Mouse (Mus musculus) heart, embryonic 13.5 days (tissue): ENCODE results near the gene Lmntd2. TPM values are rescaled to one million over a fixed set of nuclear protein-coding genes. Genes with fewer than 3 reads are reported as not detected.
A peak's percentile ranks its signal among the peaks of the same experiment; 100 is the strongest.
"Not testable (repeated sequence)": the region's sequence is repeated elsewhere in the genome, so short reads cannot be mapped to it uniquely, and the experiment has no call there.

Experiments used
- ATAC-seq: fragments of 200-750 bp; cut with Nextera tagmentation; 2 replicates; pipeline ENCODE4 v1.8.0; 2017; ENCODE audit warnings: moderate TSS enrichment; ENCODE audit not compliant: insufficient number of reproducible peaks, low FRiP score, low TSS enrichment; ENCODE audit errors: extremely low read depth
- H3K27ac ChIP-seq: fragments of 300-500 bp; sonication (generic); replicated peaks from 2 replicates; pipeline ENCODE4 v1.5.1; 2015; ENCODE audit warnings: moderate library complexity, mild to moderate bottlenecking, inconsistent platforms
- H3K27me3 ChIP-seq: fragments of 300-500 bp; sonication (generic); replicated peaks from 2 replicates; pipeline ENCODE4 v1.6.1; 2015; ENCODE audit warnings: mild to moderate bottlenecking, inconsistent platforms
- H3K36me3 ChIP-seq: fragments of 300-500 bp; sonication (generic); 2 replicates; pipeline ENCODE4 v1.6.1; 2015; ENCODE audit warnings: mild to moderate bottlenecking, inconsistent platforms
- H3K4me1 ChIP-seq: fragments of 300-500 bp; sonication (generic); 2 replicates; pipeline ENCODE4 v1.6.1; 2015; ENCODE audit warnings: inconsistent platforms
- H3K4me2 ChIP-seq: fragments of 300-500 bp; sonication (generic); 2 replicates; pipeline ENCODE4 v1.6.1; 2015; ENCODE audit warnings: inconsistent platforms, mild to moderate bottlenecking, moderate library complexity
- H3K4me3 ChIP-seq: fragments of 300-500 bp; sonication (generic); 2 replicates; pipeline ENCODE4 v1.5.1; 2015; ENCODE audit warnings: moderate library complexity, mild to moderate bottlenecking, inconsistent platforms
- H3K9ac ChIP-seq: fragments of 300-500 bp; sonication (generic); 2 replicates; pipeline ENCODE4 v1.6.1; 2015; ENCODE audit warnings: inconsistent platforms, mild to moderate bottlenecking, moderate library complexity
- H3K9me3 ChIP-seq: fragments of 300-500 bp; sonication (generic); 2 replicates; pipeline ENCODE4 v1.6.1; 2016; ENCODE audit warnings: inconsistent platforms
- WGBS: fragments of 180-500 bp; shearing (Covaris S2); methylation state at CpG from one replicate; pipeline ENCODE4 v1.1.7; 2015; ENCODE audit warnings: mixed read lengths; 5-methylcytosine and 5-hydroxymethylcytosine counted together
- polyA plus RNA-seq: library from polyadenylated mRNA; unstranded; fragments of >200 nt; fragmentation: Nextera tagmentation; extraction: Ambion mirVana; gene quantifications from 2 replicates; pipeline ENCODE4 v1.2.1, GENCODE M21; 2015

The Lmntd2 gene
- 0.56 and 0.72 TPM in 2 replicates for polyA plus RNA-seq

DNA sequence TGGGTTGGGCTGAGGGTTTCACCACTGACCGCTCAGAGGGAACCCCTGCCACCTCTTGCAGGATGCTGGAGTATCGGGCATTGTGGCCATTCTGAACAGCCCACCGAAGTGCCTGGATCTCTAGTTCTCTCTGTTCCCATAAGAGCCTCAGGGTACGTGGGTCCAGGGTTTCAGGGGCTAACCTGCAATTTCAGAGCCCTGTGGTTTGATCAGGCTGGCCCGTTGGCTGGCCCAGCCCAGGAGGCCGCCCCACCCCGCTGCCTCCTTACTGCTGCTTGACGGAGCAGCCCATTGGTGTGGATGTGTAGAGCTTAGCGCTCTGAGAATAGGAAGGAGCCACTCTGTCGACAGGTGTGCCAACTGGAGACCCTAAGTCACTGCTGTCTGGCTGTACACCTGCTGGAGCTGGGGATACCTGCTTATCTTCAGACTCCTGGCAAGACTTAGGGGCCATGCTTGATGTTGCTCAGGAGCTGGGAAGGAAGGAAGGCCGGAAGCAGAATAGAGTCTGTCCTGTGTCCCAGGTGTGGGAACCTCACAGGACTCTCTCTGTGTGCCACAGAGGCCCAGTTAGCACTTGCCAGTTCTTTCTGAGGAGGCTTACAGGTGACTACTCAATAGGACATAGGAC, at the start of gene Lmntd2:
Lmntd2 (minus strand) TSS at position 476 of the 631 bp plus-strand sequence.
- Histone ChIP-seq H3K27ac (peak within 1 kb of the TSS; percentile 74), H3K9me3 (no peaks in the 10 kb centered on the region), H3K4me1 (peaks cover 43% of the 10 kb centered on the region), H3K4me2 (peak within 1 kb of the TSS; percentile 77), H3K27me3 (peaks cover 12% of the 10 kb centered on the region), H3K36me3 (peaks cover 11% of the 10 kb centered on the region), H3K4me3 (peak within 1 kb of the TSS; percentile 67), H3K9ac (peak within 1 kb of the TSS; percentile 84)
- WGBS, result 86% methylated on average over 11 of the region's 11 CpGs
- no peak for ATAC-seq

DNA sequence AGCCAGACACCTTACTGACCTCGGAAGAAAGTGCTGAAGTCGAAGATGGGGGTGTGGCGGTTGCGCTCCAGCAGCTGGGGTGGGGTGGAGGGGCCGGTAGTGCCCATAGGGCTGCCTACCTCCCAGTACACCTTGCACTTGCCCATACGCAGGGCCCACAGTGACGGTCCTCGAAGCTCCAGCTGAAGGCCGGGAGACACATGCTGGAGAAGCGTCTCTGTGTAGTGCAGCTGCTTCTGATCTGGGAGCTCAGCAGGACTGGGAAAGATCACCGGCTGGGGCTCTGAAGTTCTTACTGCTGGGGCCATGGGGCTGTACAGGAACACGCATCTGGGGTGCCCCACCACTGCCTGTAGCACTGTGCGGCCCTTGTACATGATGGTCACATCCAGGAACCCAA, 49.8 kb upstream of the Lmntd2 start:
- H3K4me3 ChIP-seq, result no peak overlapping the region
- H3K27me3 ChIP-seq, result no peaks in the 10 kb centered on the region
- peaks cover 58% of the 10 kb centered on the region for H3K36me3 ChIP-seq
- no peak overlapping the region for H3K4me2 ChIP-seq
- peaks cover 20% of the 10 kb centered on the region for H3K4me1 ChIP-seq
- H3K9me3 ChIP-seq, result no peaks in the 10 kb centered on the region
- WGBS, result 85% methylated on average over 13 of the region's 13 CpGs
- H3K27ac ChIP-seq, result no peak overlapping the region
- ATAC-seq, result no peak
- no peak overlapping the region for H3K9ac ChIP-seq

GRCm38 (mm10) chr7:141261480-141261879, 47.6 kb upstream of the Lmntd2 start:
- H3K4me1 ChIP-seq, result peaks cover 18% of the 10 kb centered on the region
- H3K4me2 ChIP-seq, result no peak overlapping the region
- H3K4me3 ChIP-seq, result no peak overlapping the region
- no peaks in the 10 kb centered on the region for H3K27me3 ChIP-seq
- no peak overlapping the region for H3K9ac ChIP-seq
- no peak overlapping the region for H3K27ac ChIP-seq
- no peak for ATAC-seq
- H3K9me3 ChIP-seq, result no peaks in the 10 kb centered on the region
- 89% methylated on average over 3 of the region's 3 CpGs for WGBS
- H3K36me3 ChIP-seq, result peaks cover 80% of the 10 kb centered on the region

- 88% methylated on average over 10 of the region's 10 CpGs for WGBS
- Histone ChIP-seq H3K4me1 (no peaks in the 10 kb centered on the region), H3K9ac (no peak overlapping the region), H3K36me3 (peaks cover 97% of the 10 kb centered on the region), H3K27ac (no peak overlapping the region), H3K27me3 (no peaks in the 10 kb centered on the region), H3K9me3 (no peaks in the 10 kb centered on the region), H3K4me2 (no peak overlapping the region), H3K4me3 (no peak overlapping the region)
- no peak for ATAC-seq
These were observed 42.3 kb upstream of the Lmntd2 start for GRCm38 (mm10) chr7:141256159-141256558.

GRCm38 (mm10) chr7:141250486-141250885, 36.6 kb upstream of the Lmntd2 start:
- H3K4me1 ChIP-seq, H3K4me3 ChIP-seq, ATAC-seq, H3K27me3 ChIP-seq, H3K27ac ChIP-seq, H3K9me3 ChIP-seq, H3K9ac ChIP-seq, H3K4me2 ChIP-seq: not testable (repeated sequence)
- H3K36me3 ChIP-seq, result peaks cover 98% of the 10 kb centered on the region
- 83% methylated on average over 4 of the region's 4 CpGs for WGBS

DNA sequence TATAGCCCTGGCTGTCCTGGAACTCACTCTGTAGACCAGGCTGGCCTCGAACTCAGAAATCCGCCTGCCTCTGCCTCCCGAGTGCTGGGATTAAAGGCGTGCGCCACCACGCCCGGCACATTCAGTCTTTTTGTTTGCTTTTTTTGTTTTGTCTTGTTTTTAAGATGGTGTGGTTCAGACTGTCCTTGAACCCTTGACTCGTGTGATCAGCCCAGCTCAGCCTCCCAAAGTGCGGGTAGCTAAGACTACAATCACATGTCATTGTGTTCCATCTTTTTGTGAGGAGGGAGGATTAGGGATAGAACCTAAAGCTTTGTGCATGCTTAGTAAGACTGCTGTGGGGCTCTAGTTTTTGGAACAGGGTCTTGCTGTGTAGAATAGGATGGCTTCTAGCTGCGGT, 17.7 kb upstream of the Lmntd2 start:
- WGBS, result 93% methylated on average over 9 of the region's 10 CpGs
- H3K27me3 ChIP-seq, result no peaks in the 10 kb centered on the region
- H3K36me3 ChIP-seq, result peaks cover 61% of the 10 kb centered on the region
- no peak overlapping the region for H3K9ac ChIP-seq
- no peak for ATAC-seq
- peaks cover 23% of the 10 kb centered on the region for H3K4me1 ChIP-seq
- no peaks in the 10 kb centered on the region for H3K9me3 ChIP-seq
- H3K4me3 ChIP-seq, result no peak overlapping the region
- H3K27ac ChIP-seq, result no peak overlapping the region
- no peak overlapping the region for H3K4me2 ChIP-seq

- Histone ChIP-seq H3K9me3 (no peaks in the 10 kb centered on the region), H3K27ac (no peak overlapping the region), H3K36me3 (peaks cover 57% of the 10 kb centered on the region), H3K4me1 (peaks cover 23% of the 10 kb centered on the region), H3K9ac (no peak overlapping the region), H3K4me3 (no peak overlapping the region), H3K27me3 (no peaks in the 10 kb centered on the region), H3K4me2 (no peak overlapping the region)
- ATAC-seq, result no peak
- WGBS, result 86% methylated on average over 3 of the region's 3 CpGs
These were observed 17.2 kb upstream of the Lmntd2 start for GRCm38 (mm10) chr7:141231111-141231510.

GRCm38 (mm10) chr7:141230570-141230969, 16.7 kb upstream of the Lmntd2 start:
- H3K27me3 ChIP-seq, result no peaks in the 10 kb centered on the region
- H3K4me2 ChIP-seq, result peak overlapping the region; percentile 97
- ATAC-seq, result no peak
- H3K4me3 ChIP-seq, result peak overlapping the region; percentile 99
- peaks cover 23% of the 10 kb centered on the region for H3K4me1 ChIP-seq
- WGBS, result 87% methylated on average over 4 of the region's 4 CpGs
- no peak overlapping the region for H3K27ac ChIP-seq
- no peaks in the 10 kb centered on the region for H3K9me3 ChIP-seq
- peaks cover 52% of the 10 kb centered on the region for H3K36me3 ChIP-seq
- H3K9ac ChIP-seq, result peak overlapping the region; percentile 98; the same call in 1 of the 2 replicates

DNA sequence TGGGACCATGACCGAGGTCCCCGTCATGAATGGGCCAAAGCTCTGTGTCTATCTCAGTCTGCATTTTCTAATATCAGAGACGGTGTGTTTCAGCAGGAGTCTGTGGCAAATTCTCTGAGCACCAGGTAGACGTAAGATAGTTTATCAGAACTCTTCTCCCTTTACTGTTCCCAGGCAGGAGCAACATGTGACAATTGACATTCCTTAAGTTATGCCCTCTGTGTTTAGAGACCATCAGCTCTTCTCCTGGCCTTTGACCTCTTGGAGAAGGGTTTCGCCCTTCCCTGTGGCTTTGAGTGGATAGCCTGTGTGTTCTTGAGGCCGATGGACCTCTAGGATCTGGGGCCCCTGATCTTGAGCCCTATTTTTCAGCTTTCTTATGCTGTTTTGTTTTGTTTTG, 15.8 kb upstream of the Lmntd2 start:
- Histone ChIP-seq H3K9ac (peak overlapping the region; percentile 98), H3K9me3 (no peaks in the 10 kb centered on the region), H3K4me3 (peak overlapping the region; percentile 99), H3K27ac (no peak overlapping the region), H3K4me1 (peaks cover 23% of the 10 kb centered on the region), H3K36me3 (peaks cover 43% of the 10 kb centered on the region), H3K27me3 (no peaks in the 10 kb centered on the region), H3K4me2 (peak overlapping the region; percentile 97)
- ATAC-seq, result no peak
- WGBS, result 49% methylated on average over 6 of the region's 6 CpGs

GRCm38 (mm10) chr7:141228279-141229067, 14.6 kb upstream of the Lmntd2 start, which contains the start of gene Phrf1:
TSS of gene Phrf1 (plus strand) at chr7:141228784.
- peak within 1 kb of the TSS; percentile 97 for H3K4me2 ChIP-seq
- under 1% methylated on average over 76 of the region's 76 CpGs for WGBS
- peaks cover 23% of the 10 kb centered on the region for H3K4me1 ChIP-seq
- no peaks in the 10 kb centered on the region for H3K27me3 ChIP-seq
- H3K36me3 ChIP-seq, result peaks cover 31% of the 10 kb centered on the region
- H3K4me3 ChIP-seq, result peak within 1 kb of the TSS; percentile 99
- no peaks in the 10 kb centered on the region for H3K9me3 ChIP-seq
- H3K27ac ChIP-seq, result peak within 1 kb of the TSS; percentile 95
- H3K9ac ChIP-seq, result peak within 1 kb of the TSS; percentile 98
- peak; percentile 91 for ATAC-seq

DNA sequence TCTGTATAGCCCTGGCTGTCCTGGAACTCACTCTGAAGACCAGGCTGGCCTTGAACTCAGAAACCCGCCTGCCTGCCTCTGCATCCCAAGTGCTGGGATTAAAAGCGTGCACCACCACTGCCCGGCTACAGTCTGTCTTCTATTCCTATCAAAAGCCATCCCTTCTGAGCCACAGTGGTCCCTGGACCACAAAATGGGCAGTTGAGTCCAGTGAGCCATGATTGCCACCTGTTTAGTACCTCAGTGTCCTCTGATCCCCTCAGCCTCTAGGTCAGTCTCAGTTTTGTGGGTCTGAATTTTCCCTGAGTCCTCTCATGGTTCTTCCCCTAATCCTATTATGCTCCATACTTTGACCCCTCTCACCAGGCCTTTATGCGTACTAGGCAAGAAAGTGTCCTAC, 13.9 kb upstream of the Lmntd2 start:
- H3K27me3 ChIP-seq, result no peaks in the 10 kb centered on the region
- ATAC-seq, result no peak
- peaks cover 28% of the 10 kb centered on the region for H3K4me1 ChIP-seq
- H3K9me3 ChIP-seq, result no peaks in the 10 kb centered on the region
- H3K27ac ChIP-seq, result peak overlapping the region; percentile 95; the same call in 1 of the 2 replicates
- H3K4me2 ChIP-seq, result peak overlapping the region; percentile 97
- WGBS, result 80% methylated on average over 4 of the region's 4 CpGs
- H3K36me3 ChIP-seq, result peaks cover 24% of the 10 kb centered on the region
- H3K4me3 ChIP-seq, result peak overlapping the region; percentile 99
- H3K9ac ChIP-seq, result peak overlapping the region; percentile 98
